Mouse (Mus musculus) ES-Bruce4 (cell line): ENCODE data around the gene Wdr43. TPM values are rescaled to one million over a fixed set of nuclear protein-coding genes. Genes with fewer than 3 reads are reported as not detected.

Experiments used
- H3K27ac ChIP-seq: 2 replicates; pipeline ENCODE4 v1.5.1; 2012; ENCODE audit warnings: low read length, inconsistent platforms; ENCODE audit not compliant: insufficient read depth
- H3K27me3 ChIP-seq: 2 replicates; pipeline ENCODE4 v1.6.1; 2012; ENCODE audit warnings: mild to moderate bottlenecking, low read length, inconsistent platforms; ENCODE audit not compliant: control insufficient read depth, poor library complexity, insufficient read depth, severe bottlenecking
- H3K36me3 ChIP-seq: 2 replicates; pipeline ENCODE4 v1.6.1; 2012; ENCODE audit warnings: inconsistent platforms, mild to moderate bottlenecking, low read length, moderate library complexity; ENCODE audit not compliant: control insufficient read depth, poor library complexity, insufficient read depth, severe bottlenecking
- H3K4me1 ChIP-seq: one replicate; pipeline ENCODE4 v1.8.1; 2011; ENCODE audit warnings: low read length; ENCODE audit not compliant: control insufficient read depth, insufficient read depth
- H3K4me3 ChIP-seq: 2 replicates; pipeline ENCODE4 v1.5.1; 2011; ENCODE audit warnings: low read depth, mild to moderate bottlenecking, low read length
- H3K9ac ChIP-seq: 2 replicates; pipeline ENCODE4 v1.6.1; 2012; ENCODE audit warnings: low read depth, mild to moderate bottlenecking, inconsistent platforms; ENCODE audit not compliant: poor library complexity, severe bottlenecking
- H3K9me3 ChIP-seq: replicated peaks from 2 replicates; pipeline ENCODE4 v1.6.1; 2012; ENCODE audit warnings: mild to moderate bottlenecking, low read length, inconsistent platforms; ENCODE audit not compliant: control insufficient read depth, poor library complexity, insufficient read depth, severe bottlenecking
- CTCF ChIP-seq: IDR thresholded peaks from one replicate; pipeline ENCODE4 v1.8.1; 2011; ENCODE audit warnings: low read depth, low read length
- EP300 ChIP-seq: IDR thresholded peaks from 2 replicates; pipeline ENCODE4 v1.6.1; 2011; ENCODE audit warnings: low read depth, low read length; ENCODE audit not compliant: insufficient read depth
- POLR2A ChIP-seq: IDR thresholded peaks from one replicate; pipeline ENCODE4 v1.8.1; 2011; ENCODE audit warnings: low read length; ENCODE audit not compliant: insufficient read depth
- polyA plus RNA-seq: library from polyadenylated mRNA; stranded (reverse); fragments of >200 nt; gene quantifications from 2 replicates; pipeline ENCODE4 v1.2.4, GENCODE M21; 2011; ENCODE audit warnings: low read depth; ENCODE audit not compliant: missing spikeins, insufficient read depth, insufficient read length

Gene Wdr43
- polyA plus RNA-seq, 1 experiment, result 240 TPM

DNA sequence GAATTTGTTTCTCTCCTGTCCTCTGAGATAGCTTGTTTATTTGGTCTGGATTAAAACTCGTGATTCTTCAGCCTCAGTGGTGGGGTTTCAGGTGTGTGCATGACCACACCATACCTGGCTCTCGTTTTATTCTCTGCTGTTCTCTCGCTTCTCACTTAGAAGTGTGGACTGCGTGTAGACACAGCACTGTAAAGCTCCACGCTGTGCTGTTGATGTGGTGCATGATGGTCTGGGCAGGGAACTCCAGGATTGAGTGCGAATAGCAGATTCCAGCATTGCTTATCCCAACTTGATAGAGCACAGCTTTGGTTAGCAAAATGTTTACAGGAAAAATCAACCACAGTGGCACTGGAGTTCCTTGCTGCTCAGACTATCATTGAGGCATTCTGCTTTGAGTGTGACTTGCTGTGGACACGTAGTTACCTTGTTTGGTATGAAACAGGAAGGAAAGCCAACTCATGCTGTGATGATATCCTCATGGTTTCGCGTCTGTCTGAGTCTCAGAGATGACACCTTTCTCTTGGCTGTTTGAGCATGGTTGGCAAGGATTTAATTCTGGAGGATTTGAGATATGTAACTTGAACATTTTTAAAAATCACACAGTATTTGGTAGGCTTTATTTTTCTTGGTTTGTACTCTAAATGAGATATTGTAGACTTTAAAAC is 24.9 kb downstream of the Wdr43 start:
- Histone ChIP-seq H3K27me3 (no peaks in the 10 kb centered on the region), H3K36me3 (peaks cover 81% of the 10 kb centered on the region), H3K4me1 (no peaks in the 10 kb centered on the region), H3K27ac (no peak overlapping the region), H3K9me3 (no peaks in the 10 kb centered on the region), H3K4me3 (no peak overlapping the region), H3K9ac (no peak overlapping the region)
- TF ChIP-seq CTCF, result no peak
- no peak for TF ChIP-seq POLR2A

DNA sequence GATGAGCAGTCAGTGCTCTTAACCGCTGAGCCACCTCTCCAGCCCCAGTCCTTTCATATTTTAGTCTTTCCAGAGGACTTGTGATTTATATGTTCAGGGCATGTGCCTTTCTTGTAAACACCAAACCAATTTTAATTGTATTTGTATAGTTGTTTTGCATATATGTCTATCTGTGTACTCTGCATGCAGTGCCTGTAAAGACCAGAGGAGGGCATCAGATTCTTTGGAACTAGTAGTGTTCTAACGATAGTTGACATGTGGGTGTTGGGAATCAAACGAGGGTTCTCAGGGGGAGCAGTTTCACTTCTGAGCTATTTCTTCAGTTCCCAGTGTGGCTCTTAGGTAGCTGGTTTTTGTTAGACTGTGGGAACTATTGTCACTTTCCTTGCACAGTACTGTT is 26.5 kb downstream of the Wdr43 start:
- H3K36me3 ChIP-seq, result peaks cover 79% of the 10 kb centered on the region
- TF ChIP-seq CTCF, result no peak
- TF ChIP-seq POLR2A, result no peak
- TF ChIP-seq EP300, result no peak
- no peaks in the 10 kb centered on the region for H3K4me1 ChIP-seq
- no peak overlapping the region for H3K9ac ChIP-seq
- no peak overlapping the region for H3K4me3 ChIP-seq
- H3K27ac ChIP-seq, result no peak overlapping the region
- H3K9me3 ChIP-seq, result no peaks in the 10 kb centered on the region
- H3K27me3 ChIP-seq, result no peaks in the 10 kb centered on the region

DNA sequence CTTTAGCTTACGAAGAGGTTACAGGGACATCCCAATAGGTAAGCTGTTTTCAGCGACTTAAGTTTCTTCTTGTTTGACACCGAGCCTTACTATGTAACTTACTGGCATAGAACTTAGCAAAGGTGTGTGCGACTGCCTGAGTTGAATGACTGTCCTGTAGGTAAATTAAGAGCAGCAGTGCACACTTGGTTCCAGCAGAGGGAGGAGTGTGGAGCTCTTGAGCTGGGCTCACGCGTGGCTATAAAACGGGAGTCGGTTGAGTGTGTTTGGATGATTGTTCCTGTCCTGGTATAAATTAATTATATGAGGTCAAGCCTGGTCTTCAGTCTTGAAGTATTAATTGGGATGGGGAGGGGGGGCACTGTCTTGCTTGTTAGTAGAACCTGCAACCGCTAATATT is 34.3 kb downstream of the Wdr43 start:
- TF ChIP-seq EP300 (no peak), CTCF (no peak), POLR2A (no peak)
- H3K9me3 ChIP-seq, result no peaks in the 10 kb centered on the region
- no peak overlapping the region for H3K9ac ChIP-seq
- peaks cover 85% of the 10 kb centered on the region for H3K36me3 ChIP-seq
- H3K4me3 ChIP-seq, result no peak overlapping the region
- no peaks in the 10 kb centered on the region for H3K4me1 ChIP-seq
- H3K27ac ChIP-seq, result no peak overlapping the region
- no peaks in the 10 kb centered on the region for H3K27me3 ChIP-seq

DNA sequence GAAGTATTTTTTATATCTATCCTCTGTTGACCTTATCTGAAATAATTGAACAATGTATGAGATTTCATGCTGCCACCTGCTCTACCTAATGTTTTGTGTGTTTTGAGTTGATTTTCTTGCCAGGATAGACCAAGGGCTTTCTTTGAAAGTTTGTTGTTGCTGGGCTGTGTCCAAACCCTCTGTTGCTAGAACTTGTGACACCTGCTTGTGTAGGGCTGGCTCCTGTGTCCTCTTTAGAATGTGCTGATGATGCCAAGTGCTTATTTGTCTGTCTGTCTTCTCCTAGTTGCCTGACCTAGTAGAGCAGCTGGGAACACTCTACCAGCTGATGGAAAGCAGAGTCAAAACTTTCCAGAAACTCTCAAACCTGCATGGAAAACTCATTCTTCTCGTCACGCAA is 36.8 kb downstream of the Wdr43 start:
- H3K36me3 ChIP-seq, result peaks cover 80% of the 10 kb centered on the region
- no peak overlapping the region for H3K4me3 ChIP-seq

DNA sequence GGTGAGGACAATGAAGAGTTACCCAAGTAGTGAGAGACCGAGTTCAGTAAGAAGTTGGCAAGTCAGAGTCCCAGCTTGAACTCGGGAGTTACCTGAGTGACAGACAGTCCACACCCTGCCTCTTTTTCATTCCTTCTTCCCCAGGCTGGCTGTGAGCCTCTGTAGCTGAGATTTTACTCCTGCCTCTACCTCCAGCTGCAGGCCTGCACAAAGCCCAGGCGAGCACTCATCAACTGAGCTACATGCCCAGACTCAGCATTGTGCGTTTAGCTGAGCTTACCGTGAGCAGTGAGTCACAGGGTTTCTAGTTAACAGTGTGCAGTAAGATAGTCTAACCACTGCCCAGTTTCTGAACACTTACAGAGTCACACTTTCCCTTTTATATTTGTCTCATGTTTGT is 37.2 kb downstream of the Wdr43 start:
- Histone ChIP-seq H3K36me3 (peaks cover 80% of the 10 kb centered on the region), H3K9me3 (no peaks in the 10 kb centered on the region), H3K4me3 (no peak overlapping the region), H3K9ac (no peak overlapping the region), H3K27me3 (no peaks in the 10 kb centered on the region), H3K4me1 (no peaks in the 10 kb centered on the region), H3K27ac (no peak overlapping the region; the same call in 1 of the 2 replicates)
- TF ChIP-seq CTCF (no peak), POLR2A (no peak), EP300 (no peak)

More for the DNA sequence above, 36.8 kb downstream of the Wdr43 start:
- no peaks in the 10 kb centered on the region for H3K9me3 ChIP-seq
- no peaks in the 10 kb centered on the region for H3K4me1 ChIP-seq
- no peaks in the 10 kb centered on the region for H3K27me3 ChIP-seq
- no peak overlapping the region; the same call in 1 of the 2 replicates for H3K27ac ChIP-seq
- TF ChIP-seq CTCF, result no peak
- no peak for TF ChIP-seq EP300
- TF ChIP-seq POLR2A, result no peak
- H3K9ac ChIP-seq, result no peak overlapping the region

DNA sequence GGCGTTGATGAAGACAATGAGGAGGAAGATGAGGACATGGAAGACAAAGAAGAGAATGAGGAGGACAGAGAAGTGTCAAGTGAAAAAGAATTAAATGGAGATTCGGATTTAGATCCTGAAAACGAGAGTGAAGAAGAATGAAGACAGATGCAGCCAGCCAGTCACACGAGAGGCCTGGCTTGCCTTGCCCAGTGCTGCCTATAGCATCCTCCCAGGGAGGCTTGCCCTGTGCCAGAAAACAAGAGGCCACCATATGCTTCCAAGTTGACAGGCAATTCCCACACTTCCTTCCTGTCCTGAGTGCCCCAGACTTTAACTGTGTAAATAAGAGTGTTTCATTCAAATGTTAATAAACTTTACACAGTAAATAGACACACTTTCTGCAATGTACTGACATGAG is 41.8 kb downstream of the Wdr43 start:
- Histone ChIP-seq H3K36me3 (peaks cover 47% of the 10 kb centered on the region), H3K4me1 (no peaks in the 10 kb centered on the region)
- no peak for TF ChIP-seq POLR2A
- no peak for TF ChIP-seq CTCF
- TF ChIP-seq EP300, result no peak

More for the DNA sequence above, 41.8 kb downstream of the Wdr43 start:
- Histone ChIP-seq H3K4me3 (no peak overlapping the region), H3K9ac (no peak overlapping the region), H3K27ac (no peak overlapping the region), H3K9me3 (no peaks in the 10 kb centered on the region), H3K27me3 (no peaks in the 10 kb centered on the region)
